Mouse (Mus musculus): ENCODE measurements at regions not wholly inside any gene's neighbourhood (a gene's known extent, or its start where the extent isn't known, plus 50 kb on each side); places are given as distances from the start of the nearest gene placed in this dataset.
"Not testable (repeated sequence)": the region's sequence is repeated elsewhere in the genome, so short reads cannot be mapped to it uniquely, and the experiment has no call there.

GRCm38 (mm10) chr2:18617520-18617919, 54.7 kb upstream of the Commd3 start:
- DNase-seq, result no peak

- no peak for DNase-seq
Measured at GRCm38 (mm10) chr2:18609868-18610185, 62.4 kb upstream of the Commd3 start.

GRCm38 (mm10) chr2:18609075-18609867, 62.9 kb upstream of the Commd3 start:
- DNase-seq, result peak; percentile 57

GRCm38 (mm10) chr2:18608260-18609074, 63.7 kb upstream of the Commd3 start:
- DNase-seq, result peak; percentile 57

- DNase-seq, result peak; percentile 33
Measured at GRCm38 (mm10) chr2:18607586-18608259, 64.5 kb upstream of the Commd3 start.

GRCm38 (mm10) chr2:18607088-18607487, 65.1 kb upstream of the Commd3 start:
- no peak for DNase-seq

- DNase-seq, result no peak
Measured at GRCm38 (mm10) chr2:18592221-18592620, 80.0 kb upstream of the Commd3 start.

- no peak for DNase-seq
Measured at GRCm38 (mm10) chr2:18588232-18588631, 84.0 kb upstream of the Commd3 start.

- DNase-seq, result no peak
Measured at GRCm38 (mm10) chr2:18587746-18588231, 84.4 kb upstream of the Commd3 start.

GRCm38 (mm10) chr2:18586925-18587724, 85.1 kb upstream of the Commd3 start:
- peak; percentile 79 for DNase-seq

GRCm38 (mm10) chr2:18585564-18586336, 86.4 kb upstream of the Commd3 start:
- DNase-seq, result peak; percentile 16

GRCm38 (mm10) chr2:18558133-18558532, 114.1 kb upstream of the Commd3 start:
- DNase-seq, result no peak

GRCm38 (mm10) chr2:18547964-18548643, 124.1 kb upstream of the Commd3 start:
- DNase-seq, result no peak

- DNase-seq, result no peak
Measured at GRCm38 (mm10) chr2:18524387-18524786, 131.8 kb upstream of the Dnajc1 start.

GRCm38 (mm10) chr2:18523911-18524310, 131.3 kb upstream of the Dnajc1 start:
- DNase-seq, result no peak

- DNase-seq, result no peak
Measured at GRCm38 (mm10) chr2:18513435-18513834, 120.8 kb upstream of the Dnajc1 start.

GRCm38 (mm10) chr2:18509317-18509716, 116.7 kb upstream of the Dnajc1 start:
- no peak for DNase-seq

- DNase-seq, result no peak
Measured at GRCm38 (mm10) chr2:18473361-18473771, 80.7 kb upstream of the Dnajc1 start.

- DNase-seq, result no peak
Measured at GRCm38 (mm10) chr2:18460901-18461300, 68.3 kb upstream of the Dnajc1 start.

- DNase-seq, result not testable (repeated sequence)
Measured at GRCm38 (mm10) chr2:18460281-18460680, 67.7 kb upstream of the Dnajc1 start.

GRCm38 (mm10) chr2:18453426-18453825, 60.8 kb upstream of the Dnajc1 start:
- DNase-seq, result not testable (repeated sequence)

Data from cerebellum, adult 11 months (tissue).